Mouse (Mus musculus): ENCODE data around the gene Trmt61a. TPM values are rescaled to one million over a fixed set of nuclear protein-coding genes. Genes with fewer than 3 reads are reported as not detected.
"Not testable (repeated sequence)": the region's sequence is repeated elsewhere in the genome, so short reads cannot be mapped to it uniquely, and the experiment has no call there.

Trmt61a gene
- polyA plus RNA-seq, 1 experiment from 2014 or later = 9.0 TPM

GRCm38 (mm10) chr12:111704609-111705008 lies 26.7 kb downstream of the Trmt61a start:
- peak overlapping the region; percentile 28; the same call in 1 of the 2 replicates for H3K9ac ChIP-seq (replicated peaks)
- H3K4me1 ChIP-seq (replicated peaks) = peaks cover 5% of the 10 kb centered on the region; the same call in 1 of the 2 replicates
- no peaks in the 10 kb centered on the region for H3K27me3 ChIP-seq
- H3K27ac ChIP-seq = no peak overlapping the region
- H3K9me3 ChIP-seq = no peaks in the 10 kb centered on the region
- 63% methylated on average over 9 of the region's 9 CpGs for WGBS
- no peak overlapping the region for H3K4me3 ChIP-seq (replicated peaks)
- H3K36me3 ChIP-seq = peaks cover 33% of the 10 kb centered on the region
- no peak overlapping the region for H3K4me2 ChIP-seq (replicated peaks)
- 0 out of 2 replicates have a peak, but pooled peaks have one; percentile 43 for ATAC-seq

GRCm38 (mm10) chr12:111705186-111705973 lies 27.5 kb downstream of the Trmt61a start:
- Histone ChIP-seq H3K4me3 (replicated peaks) (no peak overlapping the region), H3K9ac (replicated peaks) (0 out of 2 replicates have a peak overlapping the region, but pooled peaks have one; percentile 28), H3K36me3 (peaks cover 41% of the 10 kb centered on the region), H3K4me2 (replicated peaks) (no peak overlapping the region), H3K27me3 (no peaks in the 10 kb centered on the region), H3K4me1 (replicated peaks) (peaks cover 5% of the 10 kb centered on the region; the same call in 1 of the 2 replicates), H3K27ac (no peak overlapping the region), H3K9me3 (no peaks in the 10 kb centered on the region)
- WGBS = 88% methylated on average over 15 of the region's 15 CpGs
- no peak for ATAC-seq

- Histone ChIP-seq H3K36me3 (peaks cover 51% of the 10 kb centered on the region), H3K4me1 (replicated peaks) (peaks cover 17% of the 10 kb centered on the region), H3K4me3 (replicated peaks) (no peak overlapping the region), H3K27me3 (no peaks in the 10 kb centered on the region), H3K4me2 (replicated peaks) (no peak overlapping the region), H3K27ac (no peak overlapping the region), H3K9me3 (no peaks in the 10 kb centered on the region), H3K9ac (replicated peaks) (no peak overlapping the region)
- ATAC-seq = no peak
- 90% methylated on average over 4 of the region's 4 CpGs for WGBS
Measured at GRCm38 (mm10) chr12:111708181-111708580, 30.3 kb downstream of the Trmt61a start.

GRCm38 (mm10) chr12:111710091-111710490 lies 32.2 kb downstream of the Trmt61a start:
- Histone ChIP-seq H3K4me2 (replicated peaks) (no peak overlapping the region), H3K27ac (no peak overlapping the region), H3K36me3 (peaks cover 51% of the 10 kb centered on the region), H3K4me1 (replicated peaks) (peaks cover 26% of the 10 kb centered on the region), H3K9me3 (no peaks in the 10 kb centered on the region), H3K27me3 (no peaks in the 10 kb centered on the region), H3K9ac (replicated peaks) (no peak overlapping the region), H3K4me3 (replicated peaks) (no peak overlapping the region)
- 95% methylated on average over 10 of the region's 10 CpGs for WGBS
- ATAC-seq = no peak

GRCm38 (mm10) chr12:111712476-111712875 lies 34.6 kb downstream of the Trmt61a start:
- peak overlapping the region; percentile 83 for H3K27ac ChIP-seq
- peak overlapping the region; percentile 88 for H3K4me2 ChIP-seq (replicated peaks)
- H3K36me3 ChIP-seq = peaks cover 45% of the 10 kb centered on the region
- peaks cover 28% of the 10 kb centered on the region for H3K4me1 ChIP-seq (replicated peaks)
- H3K27me3 ChIP-seq = no peaks in the 10 kb centered on the region
- under 1% methylated on average over 29 of the region's 33 CpGs for WGBS
- no peaks in the 10 kb centered on the region for H3K9me3 ChIP-seq
- ATAC-seq = peak; percentile 15; the same call in 1 of the 2 replicates
- H3K4me3 ChIP-seq (replicated peaks) = peak overlapping the region; percentile 99
- H3K9ac ChIP-seq (replicated peaks) = peak overlapping the region; percentile 99

- under 1% methylated on average over 78 of the region's 86 CpGs for WGBS
Measured at GRCm38 (mm10) chr12:111713004-111713651, 35.2 kb downstream of the Trmt61a start, which contains the start of the genes Bag5 and Apopt1. TSS of gene Bag5 (minus strand) at chr12:111713257. TSS of gene Apopt1 (plus strand) at chr12:111713261.

GRCm38 (mm10) chr12:111713880-111714279 lies 36.0 kb downstream of the Trmt61a start:
- H3K36me3 ChIP-seq = peaks cover 32% of the 10 kb centered on the region
- peak overlapping the region; percentile 99 for H3K4me3 ChIP-seq (replicated peaks)
- H3K9me3 ChIP-seq, ATAC-seq, H3K27me3 ChIP-seq, H3K27ac ChIP-seq: not testable (repeated sequence)
- 86% methylated on average over 6 of the region's 6 CpGs for WGBS
- peak overlapping the region; percentile 99; the same call in 1 of the 2 replicates for H3K9ac ChIP-seq (replicated peaks)
- H3K4me1 ChIP-seq (replicated peaks) = peaks cover 32% of the 10 kb centered on the region
- peak overlapping the region; percentile 88 for H3K4me2 ChIP-seq (replicated peaks)

More at GRCm38 (mm10) chr12:111713004-111713651, 35.2 kb downstream of the Trmt61a start, which contains the start of the genes Bag5 and Apopt1:
- Histone ChIP-seq H3K36me3 (peaks cover 39% of the 10 kb centered on the region), H3K27ac (peak within 1 kb of the TSS; percentile 83), H3K4me3 (replicated peaks) (peak within 1 kb of the TSS; percentile 99), H3K4me2 (replicated peaks) (peak within 1 kb of the TSS; percentile 88), H3K27me3 (no peaks in the 10 kb centered on the region), H3K9ac (replicated peaks) (peak within 1 kb of the TSS; percentile 99), H3K4me1 (replicated peaks) (peaks cover 28% of the 10 kb centered on the region), H3K9me3 (no peaks in the 10 kb centered on the region)
- ATAC-seq = peak; percentile 97

GRCm38 (mm10) chr12:111716505-111716904 lies 38.6 kb downstream of the Trmt61a start:
- 96% methylated on average over 7 of the region's 7 CpGs for WGBS
- Histone ChIP-seq H3K9me3 (no peaks in the 10 kb centered on the region), H3K9ac (replicated peaks) (no peak overlapping the region), H3K27me3 (no peaks in the 10 kb centered on the region), H3K4me2 (replicated peaks) (no peak overlapping the region), H3K4me1 (replicated peaks) (peaks cover 30% of the 10 kb centered on the region), H3K4me3 (replicated peaks) (no peak overlapping the region), H3K36me3 (peaks cover 7% of the 10 kb centered on the region; the same call in 1 of the 2 replicates), H3K27ac (no peak overlapping the region)
- no peak for ATAC-seq

GRCm38 (mm10) chr12:111718656-111719055 lies 40.8 kb downstream of the Trmt61a start:
- 32% methylated on average over 8 of the region's 8 CpGs for WGBS
- H3K9ac ChIP-seq (replicated peaks) = peak overlapping the region; percentile 46; the same call in 1 of the 2 replicates
- H3K36me3 ChIP-seq = peaks cover 10% of the 10 kb centered on the region; the same call in 1 of the 2 replicates
- peak overlapping the region; percentile 47 for H3K27ac ChIP-seq
- H3K4me1 ChIP-seq (replicated peaks) = peaks cover 21% of the 10 kb centered on the region
- no peaks in the 10 kb centered on the region for H3K27me3 ChIP-seq
- ATAC-seq = no peak
- no peaks in the 10 kb centered on the region for H3K9me3 ChIP-seq
- no peak overlapping the region for H3K4me3 ChIP-seq (replicated peaks)
- no peak overlapping the region for H3K4me2 ChIP-seq (replicated peaks)

GRCm38 (mm10) chr12:111720222-111720621 lies 42.3 kb downstream of the Trmt61a start:
- Histone ChIP-seq H3K4me3 (replicated peaks) (no peak overlapping the region), H3K27ac (no peak overlapping the region), H3K9me3 (no peaks in the 10 kb centered on the region), H3K36me3 (peaks cover 26% of the 10 kb centered on the region), H3K4me1 (replicated peaks) (peaks cover 10% of the 10 kb centered on the region), H3K9ac (replicated peaks) (no peak overlapping the region), H3K27me3 (no peaks in the 10 kb centered on the region), H3K4me2 (replicated peaks) (no peak overlapping the region)
- no peak for ATAC-seq
- 83% methylated on average over 4 of the region's 4 CpGs for WGBS

GRCm38 (mm10) chr12:111722654-111723053 lies 44.7 kb downstream of the Trmt61a start:
- WGBS = 77% methylated on average over 9 of the region's 9 CpGs
- no peak for ATAC-seq
- Histone ChIP-seq H3K9ac (replicated peaks) (no peak overlapping the region), H3K4me3 (replicated peaks) (no peak overlapping the region), H3K27me3 (no peaks in the 10 kb centered on the region), H3K4me2 (replicated peaks) (no peak overlapping the region), H3K9me3 (no peaks in the 10 kb centered on the region), H3K36me3 (peaks cover 40% of the 10 kb centered on the region), H3K27ac (no peak overlapping the region), H3K4me1 (replicated peaks) (peaks cover 12% of the 10 kb centered on the region)

All from midbrain, embryonic 13.5 days (tissue).